Mouse (Mus musculus) frontal cortex, postnatal 10 days (tissue): ENCODE results near the gene Csdc2.

ENCODE experiments used
- DNase-seq, 2 experiments: peaks; one replicate each; pipeline ENCODE4 v3.0.0; 2022; ENCODE audit warnings: low spot score in 2 of 2, mixed read lengths in 1 of 2

Gene Csdc2

GRCm38 (mm10) chr15:81990549-81990948, 54.0 kb downstream of the Csdc2 start:
- no peak for DNase-seq

GRCm38 (mm10) chr15:81993992-81994391, 57.4 kb downstream of the Csdc2 start:
- DNase-seq, result no peak
